Mouse (Mus musculus): Measurements from ENCODE around the gene Glrb.

The Glrb gene

DNA sequence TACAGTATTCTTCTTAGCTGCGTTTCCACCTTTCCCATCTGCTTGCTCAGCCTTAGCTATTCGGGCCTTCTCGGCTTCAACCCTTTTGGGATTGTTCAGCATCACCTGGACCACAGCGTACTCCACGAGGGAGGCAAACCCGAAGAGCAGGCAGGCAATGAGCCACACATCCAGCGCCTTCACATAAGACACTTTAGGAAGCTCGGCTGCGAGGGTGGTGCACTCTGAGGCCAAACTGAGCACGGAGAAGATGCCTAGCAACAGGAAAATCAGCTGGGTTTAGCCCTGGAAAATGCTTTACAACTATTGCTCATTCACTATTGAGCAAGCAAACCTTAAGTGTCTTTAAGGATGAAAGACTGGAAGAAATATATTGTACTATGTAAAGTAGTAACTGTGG lies 62.5 kb downstream of the Glrb start:
- POLR2A ChIA-PET, result no interaction called here
- CTCF ChIA-PET, result no interaction called here

DNA sequence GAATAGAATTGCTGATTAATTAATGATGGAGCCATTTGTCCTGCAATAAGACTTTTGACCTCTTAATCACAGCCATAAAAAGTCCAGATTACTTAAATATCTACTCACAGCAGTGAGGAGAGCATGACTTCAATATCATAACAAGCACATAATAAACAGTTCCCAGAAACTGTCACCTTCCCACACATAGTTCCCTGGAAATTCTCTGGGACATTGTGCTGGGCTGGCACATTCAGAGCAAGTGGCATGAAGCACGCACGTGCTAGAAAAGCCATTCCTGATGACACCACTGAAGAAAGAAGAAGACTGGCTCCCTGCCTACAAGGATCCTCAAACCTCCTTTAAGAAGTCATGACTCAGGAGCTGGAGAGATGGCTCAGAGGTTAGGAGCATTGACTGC lies 67.8 kb downstream of the Glrb start:
- CTCF ChIA-PET, result no interaction called here
- POLR2A ChIA-PET, result no interaction called here

DNA sequence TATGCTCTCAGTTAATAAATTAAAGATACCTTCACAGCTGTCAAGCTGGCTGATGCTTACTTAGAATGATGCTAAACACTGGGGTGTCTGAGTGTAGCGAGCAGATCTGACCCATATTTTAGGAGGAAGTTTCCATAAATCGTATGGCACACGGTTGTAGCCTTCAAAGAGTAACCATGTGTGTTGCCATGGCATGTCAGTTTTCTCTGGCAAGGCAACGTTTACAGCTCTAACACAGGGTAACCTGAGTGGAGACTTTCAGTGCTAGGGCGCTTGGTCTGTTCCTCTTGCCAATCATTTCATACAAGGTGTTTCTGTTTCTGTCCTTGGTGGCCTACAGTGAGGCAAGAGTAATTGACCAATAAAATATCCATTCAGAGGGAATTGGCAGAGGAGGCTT lies 73.6 kb downstream of the Glrb start:
- CTCF ChIA-PET, result no interaction called here
- POLR2A ChIA-PET, result interaction anchor here in 1 of 4 experiments (0.6 kb wide), 1 partner anchor 619 kb away, joined by 3 read pairs; no protein-coding TSS in a partner anchor

DNA sequence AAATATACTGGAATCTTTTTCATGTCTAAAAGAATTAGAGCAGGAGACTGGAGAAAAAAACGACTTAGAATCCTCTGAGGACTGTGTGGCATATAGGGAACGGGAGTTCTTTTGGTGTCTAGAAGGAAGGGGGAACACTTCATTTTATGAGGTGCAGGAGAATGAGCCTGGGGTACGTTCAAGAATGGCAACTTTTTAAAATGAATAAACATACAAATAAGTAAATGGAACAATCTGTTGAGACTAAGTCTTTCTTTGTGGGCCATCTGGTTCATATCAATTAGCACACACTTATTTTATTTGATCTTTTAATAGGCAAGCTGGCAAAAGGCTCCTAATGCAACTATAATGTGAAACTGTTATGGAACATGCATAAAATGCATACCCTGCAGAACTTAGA lies 75.9 kb downstream of the Glrb start:
- ChIA-PET POLR2A (no interaction called here), CTCF (no interaction called here)

DNA sequence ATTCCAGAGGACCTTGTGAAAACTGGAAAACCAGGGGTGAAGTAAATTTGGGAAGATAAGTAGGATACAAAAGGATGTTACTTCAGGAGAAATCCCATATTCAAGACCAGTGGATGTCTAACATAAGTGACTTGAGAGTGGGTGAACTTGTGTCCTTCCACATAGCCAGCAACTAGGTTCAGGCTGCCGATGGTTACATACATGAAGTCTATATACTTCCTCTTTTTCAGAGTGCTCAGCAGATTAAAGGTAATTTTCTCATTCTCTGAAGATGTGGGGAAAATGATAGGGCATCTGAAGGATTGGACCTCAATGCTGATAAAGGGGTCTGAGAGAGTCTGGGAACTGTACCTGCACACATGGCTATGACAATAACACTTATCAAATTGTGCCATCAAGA lies 89.5 kb downstream of the Glrb start:
- ChIA-PET POLR2A (no interaction called here), CTCF (no interaction called here)

DNA sequence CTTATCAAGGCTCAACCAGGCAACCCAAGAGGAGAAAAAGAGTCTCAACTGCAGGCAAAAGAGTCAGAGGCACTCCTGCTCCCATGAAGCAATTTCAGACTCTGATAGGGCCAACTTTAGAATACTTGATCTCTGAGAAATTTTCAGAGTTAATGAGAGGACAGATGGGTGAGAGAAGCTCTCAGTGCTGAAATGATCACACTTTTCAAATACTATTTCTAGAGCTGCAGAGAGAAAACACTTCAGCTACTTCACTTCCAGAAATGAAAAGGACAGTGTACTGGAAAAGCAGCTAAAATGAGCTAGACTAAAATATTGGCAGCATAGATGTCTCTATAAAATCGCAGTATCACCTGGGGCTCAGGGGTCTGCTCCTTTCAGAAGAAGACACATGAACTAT lies 94.8 kb downstream of the Glrb start:
- ChIA-PET POLR2A (interaction anchor here in 1 of 4 experiments (0.5 kb wide), 1 partner anchor 221 kb away, joined by 5 read pairs; no protein-coding TSS in a partner anchor), CTCF (no interaction called here)

DNA sequence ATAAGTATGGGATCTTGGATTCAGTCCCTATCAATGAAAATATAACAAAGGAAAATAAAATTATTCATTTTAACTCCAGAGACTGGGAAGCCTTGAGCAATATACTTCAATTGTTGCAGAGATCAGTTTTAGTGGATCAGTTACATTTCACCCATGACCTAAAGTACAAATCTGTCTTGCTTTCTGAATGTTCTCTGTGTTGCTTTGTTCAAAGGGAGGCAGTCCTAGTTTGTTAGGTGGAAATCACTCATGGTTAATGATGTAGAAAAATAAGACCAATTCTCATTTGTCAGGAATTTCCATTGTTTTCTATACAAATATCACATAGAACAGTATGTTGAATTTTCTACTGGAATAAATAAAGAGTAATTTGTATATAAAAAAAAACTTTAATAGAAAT lies 99.7 kb downstream of the Glrb start:
- ChIA-PET POLR2A (no interaction called here), CTCF (no interaction called here)

DNA sequence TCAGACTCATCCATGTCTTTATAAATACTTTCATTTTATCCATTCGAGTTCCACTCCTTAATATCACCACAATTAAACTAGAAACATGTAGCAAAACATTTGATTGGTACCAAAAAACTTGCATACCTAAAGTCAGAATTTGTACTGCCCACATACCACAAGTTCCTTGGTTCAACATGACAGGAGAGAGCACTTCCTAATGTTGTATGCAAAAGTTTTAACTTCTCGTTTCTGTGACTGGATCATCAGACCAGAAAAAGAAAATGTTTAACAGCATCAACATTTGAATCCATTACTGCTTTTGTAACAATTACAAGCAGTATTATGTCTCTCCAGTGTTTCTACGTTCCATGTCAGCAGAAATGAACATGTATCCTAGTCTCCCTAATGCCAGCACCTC lies 101.2 kb downstream of the Glrb start:
- CTCF ChIA-PET, result no interaction called here
- POLR2A ChIA-PET, result no interaction called here

DNA sequence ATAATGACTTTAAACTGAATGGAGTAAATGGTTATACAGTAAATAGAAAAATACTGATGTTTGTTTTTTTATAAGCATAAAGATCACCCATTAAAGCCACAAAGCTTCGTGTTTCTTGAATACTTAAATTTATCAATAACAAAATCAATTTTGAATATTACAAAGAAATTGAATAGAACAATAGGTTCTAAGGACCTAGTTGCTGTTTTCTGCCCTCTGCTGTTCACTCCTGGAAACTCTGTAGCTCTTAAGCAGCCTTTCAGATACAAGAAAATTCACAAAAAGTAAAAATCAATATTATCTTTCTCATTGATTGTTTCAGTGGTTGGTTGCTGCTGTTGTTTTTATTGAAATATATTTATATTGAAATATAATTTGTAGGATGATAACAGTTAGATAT lies 108.1 kb downstream of the Glrb start:
- CTCF ChIA-PET, result no interaction called here
- POLR2A ChIA-PET, result no interaction called here

DNA sequence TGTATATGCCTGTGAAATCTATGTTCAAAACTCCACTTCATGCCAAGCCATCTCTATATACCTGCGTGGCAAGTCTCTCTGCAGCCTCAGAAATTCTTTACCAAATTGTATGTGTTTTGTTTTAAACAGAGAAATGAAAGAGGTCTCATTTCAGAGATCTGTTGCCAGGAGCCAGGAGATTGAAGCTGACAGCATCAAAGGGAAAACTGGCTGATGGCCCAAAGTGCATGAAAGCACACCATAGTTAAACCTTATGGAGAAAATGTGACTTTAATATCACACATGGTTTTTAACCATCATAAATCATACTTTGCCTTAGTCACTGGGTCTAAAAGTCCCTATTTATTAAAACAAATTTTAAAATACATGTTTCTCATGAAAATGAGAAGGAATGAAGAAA lies 109.6 kb downstream of the Glrb start:
- CTCF ChIA-PET, result no interaction called here
- POLR2A ChIA-PET, result no interaction called here

DNA sequence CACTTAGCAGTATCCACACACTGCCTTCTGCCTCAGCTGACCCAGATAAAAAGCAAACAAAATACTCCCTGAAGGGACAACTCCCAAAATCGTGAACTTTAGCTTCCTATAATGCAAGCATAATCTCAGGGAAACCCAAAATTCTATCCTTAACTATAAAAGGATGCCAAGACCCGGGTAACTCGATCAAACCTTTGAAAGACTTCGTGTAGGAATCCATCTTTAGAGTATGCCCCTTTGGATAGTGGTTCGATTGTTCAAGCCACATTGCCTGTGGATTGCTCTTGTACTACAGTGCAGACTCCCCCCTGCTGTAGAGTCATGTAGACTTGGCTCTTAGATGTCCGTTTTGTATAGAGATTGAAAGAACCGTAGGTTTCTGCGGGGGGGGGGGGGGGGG lies 110.2 kb downstream of the Glrb start:
- CTCF ChIA-PET, result interaction anchor here in 1 of 4 experiments (0.5 kb wide), 1 partner anchor 24 kb away, joined by 7 read pairs; no protein-coding TSS in a partner anchor
- POLR2A ChIA-PET, result interaction anchor here in 1 of 4 experiments (0.7 kb wide), 1 partner anchor 586 kb away, joined by 3 read pairs; no protein-coding TSS in a partner anchor

DNA sequence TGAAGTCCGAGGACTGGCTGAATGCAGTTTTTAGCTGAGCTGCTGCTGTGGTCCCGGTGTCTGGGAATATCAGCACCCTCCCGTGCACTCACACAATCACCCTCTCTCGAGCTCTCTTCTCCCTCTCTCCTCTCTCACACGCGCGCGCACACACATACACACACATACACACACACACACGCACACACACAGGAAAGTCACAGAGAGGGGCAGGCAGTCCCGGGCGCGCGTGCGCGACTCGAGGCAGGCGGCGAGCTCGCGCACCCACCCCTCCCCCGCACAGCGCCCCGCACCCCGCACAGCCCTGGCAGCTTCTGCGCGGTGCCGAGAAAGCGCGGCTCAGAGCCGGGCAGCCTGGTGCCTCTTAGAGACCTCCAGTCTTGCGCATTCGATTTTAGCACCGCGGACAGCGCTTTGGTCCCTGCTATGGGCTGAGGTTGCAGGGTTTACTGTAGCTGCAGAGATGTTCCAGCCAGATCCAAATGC lies 110.8 kb downstream of the Glrb start, which contains the start of gene Gria2:
Gene Gria2, minus strand, starts transcription at position 240 of the 486 bp plus-strand sequence.
- POLR2A ChIA-PET, result interaction anchor here in 1 of 4 experiments (0.7 kb wide), 1 partner anchor 586 kb away, joined by 3 read pairs; no protein-coding TSS in a partner anchor
- CTCF ChIA-PET, result interaction anchor here in 1 of 4 experiments (0.5 to 0.6 kb wide), 2 partner anchors 23 to 1173 kb away, joined by 3 to 7 read pairs; partner anchors contain the start of gene Etfdh

DNA sequence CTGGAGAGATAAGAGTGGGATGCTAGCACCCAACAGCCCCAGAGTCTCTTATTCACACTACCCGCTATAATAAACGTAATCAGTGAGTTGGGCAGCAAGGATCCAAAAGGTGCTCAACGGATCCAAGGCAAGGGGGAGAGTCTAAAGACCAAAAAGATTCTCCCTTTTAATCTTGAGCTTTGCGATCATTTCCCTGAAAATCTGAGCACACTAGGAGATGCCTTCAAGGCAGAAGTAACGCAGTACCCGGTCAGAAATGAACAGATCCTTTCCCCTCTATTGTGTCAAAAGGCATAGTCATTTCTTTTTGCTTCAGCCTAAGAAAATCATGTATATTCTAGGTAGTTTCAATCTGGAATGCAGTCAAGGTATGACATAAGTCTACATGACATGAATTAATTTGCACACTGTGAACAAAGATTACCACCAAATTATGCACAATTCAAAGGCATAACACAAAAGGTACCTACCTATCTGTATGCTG lies 111.6 kb downstream of the Glrb start:
- CTCF ChIA-PET, result interaction anchor here in 1 of 4 experiments (0.7 kb wide), 1 partner anchor 1000 kb away, joined by 3 read pairs; no protein-coding TSS in a partner anchor
- POLR2A ChIA-PET, result no interaction called here

DNA sequence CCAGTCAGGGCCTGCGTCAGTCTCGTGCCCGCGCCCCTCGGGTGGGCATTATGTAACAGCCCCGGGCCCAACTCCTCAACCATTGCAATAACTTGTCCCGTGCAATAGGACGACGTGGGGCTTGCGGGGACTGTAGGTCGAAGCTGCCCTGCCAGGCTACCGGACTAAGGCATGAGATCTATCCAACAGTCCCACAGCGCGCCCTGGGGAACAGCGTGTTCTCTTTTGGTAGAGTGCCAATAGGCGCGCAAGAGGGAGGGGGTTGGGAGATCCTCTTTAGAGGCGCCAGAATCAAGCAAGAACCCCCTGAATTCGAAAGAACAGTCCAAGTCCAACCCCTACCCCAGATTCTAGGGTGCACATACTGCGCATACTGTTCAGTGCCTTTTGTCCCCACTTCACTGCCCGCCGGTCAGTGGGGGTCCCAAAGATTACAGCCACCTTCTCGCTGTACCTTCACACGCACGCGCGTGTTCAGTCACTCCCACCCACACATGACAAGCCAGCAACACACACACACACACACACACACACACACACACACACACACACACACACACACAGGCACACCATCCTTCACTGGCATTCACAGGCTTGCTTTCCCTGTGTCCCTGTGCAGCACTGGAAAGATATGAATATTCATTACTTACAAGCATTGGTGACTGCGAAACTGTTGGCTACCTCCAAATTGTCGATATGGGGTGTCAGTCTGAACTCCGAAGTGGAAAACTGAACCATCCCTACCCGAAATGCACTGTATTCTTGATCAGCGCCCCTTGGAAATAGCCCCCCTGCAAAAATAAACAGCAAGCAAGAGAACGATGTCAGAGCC lies 112.2 kb downstream of the Glrb start:
- POLR2A ChIA-PET, result no interaction called here

DNA sequence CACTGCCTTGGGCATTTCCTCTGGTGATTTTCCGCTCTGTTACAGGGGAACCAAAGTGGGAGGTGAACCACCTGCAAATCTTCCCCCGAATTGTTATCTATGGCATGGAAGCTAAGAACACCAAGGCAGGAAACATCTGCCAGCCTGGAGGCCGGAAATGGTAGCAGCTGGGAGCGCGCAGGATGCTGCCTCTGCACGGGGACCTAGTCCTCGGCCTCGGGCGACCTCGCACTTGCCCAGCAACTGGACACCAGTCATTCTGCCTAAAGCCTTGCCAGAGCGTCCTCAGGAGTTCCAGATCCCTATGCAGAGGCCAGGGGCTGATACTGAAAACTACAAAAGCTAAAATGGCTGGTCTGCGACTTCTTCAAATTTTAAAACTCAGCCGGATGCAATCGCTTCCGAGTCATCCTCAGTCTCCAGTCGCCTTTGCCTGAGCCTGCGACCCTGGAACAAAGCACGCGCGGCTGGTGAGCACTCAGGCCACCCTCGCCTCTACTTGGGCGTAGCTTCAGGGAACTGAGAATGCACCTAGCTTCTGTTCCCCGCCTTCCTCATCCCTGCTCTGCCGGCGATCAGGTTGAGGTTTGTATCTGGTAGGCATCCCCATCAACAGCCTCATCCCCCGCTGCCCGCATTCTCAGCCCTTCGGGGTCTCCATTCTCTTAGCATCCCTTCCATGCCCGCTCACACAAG lies 113.0 kb downstream of the Glrb start:
- ChIA-PET CTCF (no interaction called here), POLR2A (no interaction called here)

More for the DNA sequence above, 112.2 kb downstream of the Glrb start:
- CTCF ChIA-PET, result interaction anchor here in 1 of 4 experiments (0.7 kb wide), 1 partner anchor 1000 kb away, joined by 3 read pairs; no protein-coding TSS in a partner anchor

DNA sequence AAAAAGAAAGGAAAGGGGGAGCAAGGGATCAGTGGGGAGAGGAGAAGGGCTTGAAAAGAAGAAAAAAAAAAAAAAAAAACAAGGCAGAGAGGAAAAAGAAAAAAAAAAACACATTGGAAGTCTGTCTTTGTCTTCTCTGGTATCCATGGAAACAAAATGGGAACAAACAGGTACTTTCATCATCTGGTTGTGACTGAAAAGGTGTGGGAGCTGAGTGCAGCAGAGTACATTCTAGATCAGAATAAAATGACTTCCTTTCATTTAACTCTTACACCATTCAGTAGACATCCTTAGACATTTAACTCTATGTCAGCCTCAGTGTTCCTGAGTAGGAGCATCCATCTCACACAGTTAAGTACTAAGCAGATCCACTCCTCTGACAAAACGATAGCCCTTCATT lies 115.5 kb downstream of the Glrb start:
- CTCF ChIA-PET, result no interaction called here
- POLR2A ChIA-PET, result interaction anchor here in 1 of 4 experiments (0.6 to 0.7 kb wide), 2 partner anchors 160 to 1111 kb away, joined by 3 to 6 read pairs; no protein-coding TSS in a partner anchor

DNA sequence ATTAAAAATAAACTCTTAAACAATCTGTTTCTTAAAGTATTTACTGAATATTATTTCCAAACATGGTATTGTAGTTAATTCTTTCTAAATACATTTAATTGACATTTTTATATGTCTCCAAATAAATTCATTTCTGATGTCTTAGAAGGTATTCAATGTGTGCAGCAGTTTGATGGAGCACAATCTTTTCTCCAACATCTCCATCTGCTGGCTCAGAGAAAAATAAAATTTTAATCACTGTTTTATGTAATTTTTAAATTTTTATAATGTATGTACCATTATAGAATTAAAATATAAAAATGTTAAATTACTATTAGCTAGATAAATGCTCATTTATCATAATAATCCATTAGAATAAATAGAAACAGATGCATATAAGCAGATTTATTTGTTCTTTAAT lies 116.7 kb downstream of the Glrb start:
- CTCF ChIA-PET, result no interaction called here

DNA sequence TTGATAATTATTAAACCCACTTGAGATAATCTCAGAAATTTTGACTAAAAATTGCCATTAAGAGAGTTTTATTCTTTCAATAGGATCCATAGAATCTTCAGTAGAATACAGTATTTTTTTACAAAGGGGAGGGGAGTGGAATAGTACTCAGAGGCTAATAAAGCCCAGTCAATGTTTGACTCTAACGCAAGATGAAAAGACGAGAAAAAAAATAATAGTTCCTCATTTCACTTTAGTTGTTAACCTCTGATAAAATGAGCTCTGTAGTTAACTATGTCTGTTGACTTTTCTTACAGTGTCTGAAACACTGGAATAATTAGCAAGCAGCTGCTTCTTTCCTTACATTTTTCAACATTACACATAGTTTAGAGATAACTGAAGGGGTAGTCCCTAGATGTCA lies 118.2 kb downstream of the Glrb start:
- CTCF ChIA-PET, result no interaction called here

More for the DNA sequence above, 116.7 kb downstream of the Glrb start:
- POLR2A ChIA-PET, result no interaction called here

More for the DNA sequence above, 118.2 kb downstream of the Glrb start:
- POLR2A ChIA-PET, result no interaction called here

Data from embryonic stem cell, embryonic (primary cell).